Mouse (Mus musculus): ENCODE measurements at regions not wholly inside any gene's neighbourhood (a gene's known extent, or its start where the extent isn't known, plus 50 kb on each side); places are given as distances from the start of the nearest gene placed in this dataset.

- in situ Hi-C loops (cut with MboI; ENCODE audit: low pct_ligation_motif_present, low pct_unique_long_range_greater_than_20kb, low sequenced_read_pairs), result no loop called here
- H3K9me3 ChIP-seq (replicated peaks; ENCODE audit: low read length), result no peaks in the 10 kb centered on the region
These were observed 166.0 kb upstream of the Tox3 start for GRCm38 (mm10) chr8:90514191-90514590.

GRCm38 (mm10) chr8:90513601-90514000, 165.5 kb upstream of the Tox3 start:
- no peak overlapping the region for H3K4me3 ChIP-seq (replicated peaks in 1 of 3; ENCODE audit: low read depth in 2 of 3, low read length in 2 of 3, poor library complexity in 1 of 3)
- dilution Hi-C loops (cut with MboI; ENCODE audit: extremely low pct_ligation_motif_present, extremely low pct_unique_long_range_greater_than_20kb, low sequenced_read_pairs), result no loop called here
- no peak for DNase-seq (ENCODE audit: extremely low read depth)
- H3K9me3 ChIP-seq (replicated peaks; ENCODE audit: low read length), result no peaks in the 10 kb centered on the region
- TF ChIP-seq MEF2A (IDR thresholded peaks at IDR 0.05; ENCODE audit: borderline replicate concordance, low read depth, low read length) (no peak), ZKSCAN1 (IDR thresholded peaks at IDR 0.05; ENCODE audit: borderline replicate concordance, low read depth, low read length) (no peak), GABPA (IDR thresholded peaks at IDR 0.05; ENCODE audit: insufficient replicate concordance, low read depth, low read length) (no peak), RAD21 (IDR thresholded peaks at IDR 0.05; ENCODE audit: low read depth, low read length) (no peak), MXI1 (IDR thresholded peaks at IDR 0.05; ENCODE audit: low read depth, low read length) (no peak), TCF12 (IDR thresholded peaks at IDR 0.05; ENCODE audit: low read depth, low read length) (no peak), CHD2 (IDR thresholded peaks at IDR 0.05; ENCODE audit: low read length) (no peak), ETS1 (conservative IDR thresholded peaks at IDR 0.05; ENCODE audit: low read depth, low read length) (no peak), JUND (conservative IDR thresholded peaks at IDR 0.05; ENCODE audit: low read depth, low read length) (no peak), HCFC1 (IDR thresholded peaks at IDR 0.05; ENCODE audit: low read depth, low read length) (no peak), KAT2A (IDR thresholded peaks at IDR 0.05; ENCODE audit: insufficient replicate concordance, low read length) (no peak), USF1 (IDR thresholded peaks at IDR 0.05; ENCODE audit: low read depth, low read length) (no peak), ZMIZ1 (IDR thresholded peaks at IDR 0.05; ENCODE audit: low read depth, low read length) (no peak), EP300 (IDR thresholded peaks at IDR 0.05; ENCODE audit: low read length) (no peak), MAX (IDR thresholded peaks at IDR 0.05; ENCODE audit: low read length) (no peak), POLR2A (IDR thresholded peaks at IDR 0.05; ENCODE audit: low read depth, low read length) (no peak), CHD1 (IDR thresholded peaks at IDR 0.05; ENCODE audit: low read depth, low read length) (no peak), CTCF (conservative IDR thresholded peaks at IDR 0.05 in 1 of 2, IDR thresholded peaks at IDR 0.05 in 1 of 2; ENCODE audit: low read depth in 2 of 2, low read length in 2 of 2) (no peak), PAX5 (IDR thresholded peaks at IDR 0.05; ENCODE audit: low read length) (no peak), SMC3 (IDR thresholded peaks at IDR 0.05; ENCODE audit: low read depth, low read length) (no peak)
- H3K4me1 ChIP-seq (ENCODE audit: control insufficient read depth in 1 of 2, insufficient read depth in 2 of 2), result 0 out of 4 replicates have a peak, but pooled peaks cover 0 to 4% of the 10 kb centered on the region in 2 experiments
- no peak overlapping the region for H3K4me2 ChIP-seq (ENCODE audit: insufficient read depth, low read depth, poor library complexity, severe bottlenecking)
- no peak overlapping the region for H3K9ac ChIP-seq (ENCODE audit: insufficient read depth, low read depth)
- in situ Hi-C loops (cut with MboI; ENCODE audit: low pct_ligation_motif_present, low pct_unique_long_range_greater_than_20kb, low sequenced_read_pairs), result no loop called here
- H3K36me3 ChIP-seq (replicated peaks in 1 of 2; ENCODE audit: control insufficient read depth in 1 of 2, insufficient read depth in 1 of 2, low read length in 1 of 2), result no peaks in the 10 kb centered on the region
- no peaks in the 10 kb centered on the region for H3K27me3 ChIP-seq (replicated peaks)
- no peak overlapping the region for H3K27ac ChIP-seq (ENCODE audit: insufficient read depth, low read depth)
- H3K79me2 ChIP-seq (replicated peaks; ENCODE audit: control insufficient read depth, extremely low read depth, insufficient read depth, poor library complexity, severe bottlenecking), result no peaks in the 10 kb centered on the region

More at GRCm38 (mm10) chr8:90514191-90514590, 166.0 kb upstream of the Tox3 start:
- DNase-seq (ENCODE audit: extremely low read depth), result no peak
- TF ChIP-seq ZC3H11A (IDR thresholded peaks at IDR 0.05; ENCODE audit: low read depth, low read length), result no peak
- TF ChIP-seq BHLHE40 (IDR thresholded peaks at IDR 0.05; ENCODE audit: low read depth, low read length), result no peak
- no peak for TF ChIP-seq HCFC1 (IDR thresholded peaks at IDR 0.05; ENCODE audit: low read depth, low read length)
- no peak for TF ChIP-seq ELF1 (IDR thresholded peaks at IDR 0.05; ENCODE audit: low read depth, low read length)
- TF ChIP-seq GABPA (IDR thresholded peaks at IDR 0.05; ENCODE audit: insufficient replicate concordance, low read depth, low read length), result no peak
- TF ChIP-seq MAFK (IDR thresholded peaks at IDR 0.05; ENCODE audit: insufficient replicate concordance, low read length), result no peak
- no peak for TF ChIP-seq IRF4 (IDR thresholded peaks at IDR 0.05; ENCODE audit: low read depth, low read length)
- no peak for TF ChIP-seq POLR2A (IDR thresholded peaks at IDR 0.05; ENCODE audit: low read depth, low read length)
- no peak for TF ChIP-seq PAX5 (IDR thresholded peaks at IDR 0.05; ENCODE audit: low read length)
- no peak for TF ChIP-seq CHD1 (IDR thresholded peaks at IDR 0.05; ENCODE audit: low read depth, low read length)
- TF ChIP-seq MXI1 (IDR thresholded peaks at IDR 0.05; ENCODE audit: low read depth, low read length), result no peak
- TF ChIP-seq E2F4 (IDR thresholded peaks at IDR 0.05; ENCODE audit: insufficient replicate concordance, low read depth, low read length), result no peak
- TF ChIP-seq UBTF (IDR thresholded peaks at IDR 0.05; ENCODE audit: low read depth, low read length), result no peak
- TF ChIP-seq RCOR1 (conservative IDR thresholded peaks at IDR 0.05; ENCODE audit: low read depth, low read length), result no peak
- no peak for TF ChIP-seq KAT2A (IDR thresholded peaks at IDR 0.05; ENCODE audit: insufficient replicate concordance, low read length)
- TF ChIP-seq USF2 (conservative IDR thresholded peaks at IDR 0.05; ENCODE audit: low read depth, low read length), result no peak
- no peak for TF ChIP-seq JUN (IDR thresholded peaks at IDR 0.05; ENCODE audit: insufficient read depth, low read depth, low read length)
- TF ChIP-seq NELFE (IDR thresholded peaks at IDR 0.05; ENCODE audit: low read depth, low read length), result no peak
- TF ChIP-seq SMC3 (IDR thresholded peaks at IDR 0.05; ENCODE audit: low read depth, low read length), result no peak
- TF ChIP-seq ZKSCAN1 (IDR thresholded peaks at IDR 0.05; ENCODE audit: borderline replicate concordance, low read depth, low read length), result no peak
- Histone ChIP-seq H3K27ac (ENCODE audit: insufficient read depth, low read depth) (no peak overlapping the region), H3K79me2 (replicated peaks; ENCODE audit: control insufficient read depth, extremely low read depth, insufficient read depth, poor library complexity, severe bottlenecking) (no peaks in the 10 kb centered on the region), H3K4me1 (ENCODE audit: control insufficient read depth in 1 of 2, insufficient read depth in 2 of 2) (0 out of 4 replicates have a peak, but pooled peaks cover 0 to 4% of the 10 kb centered on the region in 2 experiments), H3K9ac (ENCODE audit: insufficient read depth, low read depth) (no peak overlapping the region), H3K36me3 (replicated peaks in 1 of 2; ENCODE audit: control insufficient read depth in 1 of 2, insufficient read depth in 1 of 2, low read length in 1 of 2) (no peaks in the 10 kb centered on the region), H3K27me3 (replicated peaks) (no peaks in the 10 kb centered on the region), H3K4me2 (ENCODE audit: insufficient read depth, low read depth, poor library complexity, severe bottlenecking) (no peak overlapping the region), H3K4me3 (replicated peaks in 1 of 3; ENCODE audit: low read depth in 2 of 3, low read length in 2 of 3, poor library complexity in 1 of 3) (no peak overlapping the region)
- dilution Hi-C loops (cut with MboI; ENCODE audit: extremely low pct_ligation_motif_present, extremely low pct_unique_long_range_greater_than_20kb, low sequenced_read_pairs), result no loop called here

All from CH12.LX (cell line).